Mouse (Mus musculus) neural tube, embryonic 12.5 days (tissue): ENCODE measurements at regions not wholly inside any gene's neighbourhood (a gene's known extent, or its start where the extent isn't known, plus 50 kb on each side); places are given as distances from the start of the nearest gene placed in this dataset.

Experiments
- ATAC-seq: fragments of 200-750 bp; cut with Nextera tagmentation; 2 replicates; pipeline ENCODE4 v1.8.0; 2017; ENCODE audit warnings: low read depth, mild to moderate bottlenecking, moderate TSS enrichment, moderate library complexity; ENCODE audit not compliant: low FRiP score
- H3K27ac ChIP-seq: fragments of 300-500 bp; sonication (generic); 2 replicates; pipeline ENCODE4 v1.5.1; 2016
- H3K27me3 ChIP-seq: fragments of 300-500 bp; sonication (generic); replicated peaks from 2 replicates; pipeline ENCODE4 v1.6.1; 2016; ENCODE audit warnings: mild to moderate bottlenecking
- H3K36me3 ChIP-seq: fragments of 300-500 bp; sonication (generic); 2 replicates; pipeline ENCODE4 v1.6.1; 2016; ENCODE audit warnings: mild to moderate bottlenecking
- H3K4me1 ChIP-seq: fragments of 300-500 bp; sonication (generic); 2 replicates; pipeline ENCODE4 v1.6.1; 2016
- H3K4me2 ChIP-seq: fragments of 300-500 bp; sonication (generic); replicated peaks from 2 replicates; pipeline ENCODE4 v1.6.1; 2016; ENCODE audit warnings: mild to moderate bottlenecking
- H3K4me3 ChIP-seq: fragments of 300-500 bp; sonication (generic); 2 replicates; pipeline ENCODE4 v1.5.1; 2016
- H3K9ac ChIP-seq: fragments of 300-500 bp; sonication (generic); 2 replicates; pipeline ENCODE4 v1.6.1; 2016; ENCODE audit warnings: mild to moderate bottlenecking
- H3K9me3 ChIP-seq: fragments of 300-500 bp; sonication (generic); 2 replicates; pipeline ENCODE4 v1.6.1; 2016; ENCODE audit warnings: mild to moderate bottlenecking
- WGBS: fragments of 180-500 bp; shearing (Covaris S2); methylation state at CpG from one replicate; pipeline ENCODE4 v1.1.7; 2016; 5-methylcytosine and 5-hydroxymethylcytosine counted together

- no peak for ATAC-seq
- WGBS = 60% methylated on average over 5 of the region's 5 CpGs
- Histone ChIP-seq H3K27ac (no peak overlapping the region), H3K9me3 (no peaks in the 10 kb centered on the region), H3K4me1 (no peaks in the 10 kb centered on the region), H3K27me3 (no peaks in the 10 kb centered on the region), H3K36me3 (no peaks in the 10 kb centered on the region), H3K9ac (no peak overlapping the region), H3K4me3 (no peak overlapping the region), H3K4me2 (no peak overlapping the region)
Measured at GRCm38 (mm10) chr15:7723202-7723721, 87.4 kb upstream of the Gdnf start.

GRCm38 (mm10) chr15:7723770-7724169, 86.9 kb upstream of the Gdnf start:
- no peak overlapping the region for H3K4me2 ChIP-seq
- 94% methylated on average over 2 of the region's 2 CpGs for WGBS
- H3K9me3 ChIP-seq = no peaks in the 10 kb centered on the region
- no peaks in the 10 kb centered on the region for H3K36me3 ChIP-seq
- ATAC-seq = no peak
- H3K4me3 ChIP-seq = no peak overlapping the region
- H3K4me1 ChIP-seq = no peaks in the 10 kb centered on the region
- H3K27me3 ChIP-seq = no peaks in the 10 kb centered on the region
- no peak overlapping the region for H3K9ac ChIP-seq
- no peak overlapping the region for H3K27ac ChIP-seq

- no peaks in the 10 kb centered on the region for H3K27me3 ChIP-seq
- no peak overlapping the region for H3K4me2 ChIP-seq
- no peak overlapping the region for H3K9ac ChIP-seq
- no peak overlapping the region for H3K27ac ChIP-seq
- 70% methylated on average over 4 of the region's 4 CpGs for WGBS
- H3K4me3 ChIP-seq = no peak overlapping the region
- ATAC-seq = no peak
- H3K4me1 ChIP-seq = no peaks in the 10 kb centered on the region
- no peaks in the 10 kb centered on the region for H3K36me3 ChIP-seq
- no peaks in the 10 kb centered on the region for H3K9me3 ChIP-seq
Measured at GRCm38 (mm10) chr15:7725505-7725904, 85.1 kb upstream of the Gdnf start.

- no peak for ATAC-seq
- no peak overlapping the region for H3K9ac ChIP-seq
- no peak overlapping the region for H3K4me2 ChIP-seq
Measured at GRCm38 (mm10) chr15:7747586-7747985, 63.1 kb upstream of the Gdnf start.

GRCm38 (mm10) chr15:7750441-7750840, 60.2 kb upstream of the Gdnf start:
- H3K4me1 ChIP-seq = no peaks in the 10 kb centered on the region
- H3K4me2 ChIP-seq = no peak overlapping the region
- H3K4me3 ChIP-seq = no peak overlapping the region
- 95% methylated on average over 5 of the region's 5 CpGs for WGBS
- no peak overlapping the region for H3K9ac ChIP-seq
- no peak overlapping the region for H3K27ac ChIP-seq
- no peaks in the 10 kb centered on the region for H3K36me3 ChIP-seq
- no peaks in the 10 kb centered on the region for H3K9me3 ChIP-seq
- ATAC-seq = no peak
- no peaks in the 10 kb centered on the region for H3K27me3 ChIP-seq

More at GRCm38 (mm10) chr15:7747586-7747985, 63.1 kb upstream of the Gdnf start:
- Histone ChIP-seq H3K27me3 (no peaks in the 10 kb centered on the region), H3K4me3 (no peak overlapping the region), H3K36me3 (no peaks in the 10 kb centered on the region), H3K27ac (no peak overlapping the region), H3K4me1 (no peaks in the 10 kb centered on the region), H3K9me3 (no peaks in the 10 kb centered on the region)
- WGBS = 93% methylated on average over 4 of the region's 4 CpGs
